Mouse (Mus musculus): ENCODE data around the gene Scamp4.
"Not testable (repeated sequence)": the region's sequence is repeated elsewhere in the genome, so short reads cannot be mapped to it uniquely, and the experiment has no call there.

Scamp4 gene

DNA sequence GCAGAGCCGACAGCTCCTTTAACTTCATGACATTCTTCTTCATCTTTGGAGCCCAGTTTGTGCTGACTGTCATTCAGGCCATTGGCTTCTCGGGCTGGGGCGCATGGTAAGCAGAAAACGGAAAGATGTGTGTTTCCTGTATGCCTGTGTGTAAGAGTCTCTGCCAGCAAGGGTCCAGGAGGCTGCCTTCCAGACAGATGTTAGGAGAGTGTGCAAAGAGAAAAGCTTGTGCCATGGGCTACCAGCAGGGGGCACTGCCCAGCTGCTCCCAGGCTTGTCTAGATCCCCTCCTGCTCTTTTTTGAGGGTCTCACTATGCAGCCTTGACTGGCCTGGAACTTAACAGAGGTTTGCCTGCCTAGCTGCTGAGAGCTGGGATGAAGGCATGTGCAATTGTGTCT, 8.4 kb downstream of the Scamp4 start:
- DNase-seq, result peak; percentile 68

DNA sequence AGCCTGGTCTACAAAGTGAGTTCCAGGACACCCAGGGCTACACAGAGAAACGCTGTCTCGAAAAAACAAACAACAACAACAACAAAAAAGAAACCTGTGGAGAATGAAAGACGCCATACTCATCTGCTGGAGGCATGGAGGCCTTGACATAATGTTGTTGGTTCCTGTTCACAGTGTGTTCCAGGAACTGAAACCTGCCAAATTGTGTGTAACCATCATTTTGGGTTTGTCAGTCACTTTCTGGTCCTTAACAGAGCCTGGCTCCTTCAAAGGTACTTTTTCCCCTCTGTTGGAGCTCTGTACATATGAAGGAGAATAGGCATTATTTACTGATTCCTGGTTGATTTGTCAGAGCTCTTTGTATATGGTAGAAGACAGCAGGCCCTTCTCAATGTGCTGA, 9.2 kb downstream of the Scamp4 start:
- DNase-seq, result no peak

GRCm38 (mm10) chr10:80613821-80614220, 11.1 kb downstream of the Scamp4 start:
- no peak for DNase-seq

- DNase-seq, result no peak
Observed at GRCm38 (mm10) chr10:80614351-80614750, 11.7 kb downstream of the Scamp4 start.

- DNase-seq, result no peak
Observed at GRCm38 (mm10) chr10:80618181-80618580, 15.5 kb downstream of the Scamp4 start.

DNA sequence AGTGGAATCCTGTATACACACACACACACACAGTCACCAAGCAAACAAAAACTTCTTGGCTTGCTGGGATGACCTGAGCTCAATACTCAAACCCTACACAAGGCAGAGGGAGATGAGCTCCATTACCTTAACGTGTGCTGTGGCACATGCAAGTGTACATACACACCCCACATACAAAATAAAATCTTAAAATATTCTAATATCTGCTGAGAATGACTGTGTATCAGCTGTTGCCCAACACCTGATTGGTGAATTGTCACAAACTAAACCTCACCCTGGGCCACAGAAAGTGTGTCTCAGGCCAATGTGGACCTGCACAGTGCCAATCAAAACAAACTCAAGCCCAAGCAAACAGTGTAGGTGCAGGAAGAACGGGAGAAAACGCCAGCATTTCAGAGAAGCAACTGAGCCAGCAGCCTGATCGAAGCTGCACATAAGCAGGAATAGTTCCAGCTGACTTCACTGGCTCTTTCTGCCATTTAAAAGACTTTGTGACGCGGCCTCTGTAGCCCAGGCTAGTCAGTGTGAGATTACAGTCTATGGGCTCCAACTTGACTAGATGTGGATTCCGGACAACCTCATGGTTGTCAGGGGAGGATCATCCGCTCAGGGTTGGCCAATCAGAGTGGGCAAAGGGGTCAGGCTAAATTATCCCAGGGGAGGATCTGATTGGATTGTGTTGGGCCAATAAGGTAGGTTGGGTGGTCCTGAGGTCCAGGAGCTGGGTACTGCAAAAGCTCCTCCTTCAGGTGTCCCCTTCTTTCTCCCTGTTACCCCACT, 17.0 kb downstream of the Scamp4 start:
- no peak for DNase-seq

GRCm38 (mm10) chr10:80620365-80620764, 17.7 kb downstream of the Scamp4 start:
- peak; percentile 65 for DNase-seq

DNA sequence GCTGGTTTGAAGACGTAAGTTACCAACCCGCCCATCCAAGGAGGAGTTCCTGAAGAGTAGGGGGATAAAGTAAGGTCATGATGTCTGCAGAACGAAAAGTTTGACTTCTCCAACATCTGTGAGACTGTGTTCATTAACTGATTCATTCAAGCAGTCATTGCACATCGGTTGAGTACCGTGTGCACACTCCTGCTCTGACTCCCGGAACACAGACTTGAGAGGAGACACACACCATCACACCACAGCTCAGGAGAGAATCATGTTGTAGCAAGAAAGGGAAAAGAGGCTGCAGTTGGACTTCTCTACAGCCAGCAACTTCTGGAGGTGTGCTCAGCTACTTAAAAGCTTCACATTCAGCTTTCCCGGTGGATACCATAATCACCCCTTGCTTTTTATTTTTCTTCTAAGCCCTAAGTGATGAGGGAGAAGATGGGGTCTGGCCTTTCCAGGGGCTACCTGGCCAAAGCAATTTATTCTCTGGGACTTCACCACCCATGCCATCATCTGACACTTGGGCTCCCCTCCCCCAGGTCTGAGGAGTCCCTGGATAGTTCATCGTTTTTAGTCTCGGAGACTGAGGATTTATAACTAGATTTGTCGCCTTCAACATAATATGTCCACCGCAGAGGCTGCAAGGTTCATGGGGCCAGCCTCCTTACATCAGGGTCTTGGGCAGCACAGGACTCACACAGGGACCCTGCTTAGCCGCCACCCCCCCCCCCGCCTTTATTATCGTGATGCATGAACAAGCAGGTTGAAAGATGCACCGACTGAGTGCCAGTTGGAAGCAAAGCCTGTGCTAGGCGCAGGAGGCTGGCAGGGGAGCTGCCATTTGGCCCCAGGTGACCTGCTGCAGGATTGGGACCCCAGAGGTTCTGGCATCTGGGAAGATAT, 18.4 kb downstream of the Scamp4 start:
- DNase-seq, result peak; percentile 83

- DNase-seq, result no peak
Observed at GRCm38 (mm10) chr10:80621690-80621939, 18.9 kb downstream of the Scamp4 start.

- DNase-seq, result peak; percentile 100
Observed at GRCm38 (mm10) chr10:80621940-80622660, 19.4 kb downstream of the Scamp4 start.

- DNase-seq, result peak; percentile 89
Observed at GRCm38 (mm10) chr10:80622661-80623456, 20.2 kb downstream of the Scamp4 start, which contains the start of gene Csnk1g2. TSS of gene Csnk1g2 (plus strand) at chr10:80622838.

- DNase-seq, result peak; percentile 84
Observed at GRCm38 (mm10) chr10:80623457-80624191, 21.0 kb downstream of the Scamp4 start.

DNA sequence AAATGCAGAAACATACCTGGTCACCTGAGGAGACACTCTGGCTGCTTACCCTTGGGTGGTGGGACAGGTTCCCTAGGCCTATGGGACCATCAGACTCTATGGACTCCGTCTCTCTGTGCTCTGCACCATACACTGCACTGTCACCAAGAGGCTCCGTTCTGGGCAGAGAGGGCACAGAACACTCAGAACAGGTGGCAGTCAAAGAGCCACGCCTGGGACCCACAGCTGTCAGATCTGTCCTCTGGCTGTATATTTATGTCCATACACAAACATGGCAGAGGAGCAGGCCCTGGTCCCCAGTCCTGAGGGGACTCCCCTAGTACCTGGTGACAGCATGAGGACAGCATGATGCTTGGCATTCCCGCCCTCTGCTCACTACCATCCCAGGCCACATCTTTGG, 23.1 kb downstream of the Scamp4 start:
- no peak for DNase-seq

- DNase-seq, result no peak
Observed at GRCm38 (mm10) chr10:80627685-80628084, 25.0 kb downstream of the Scamp4 start.

DNA sequence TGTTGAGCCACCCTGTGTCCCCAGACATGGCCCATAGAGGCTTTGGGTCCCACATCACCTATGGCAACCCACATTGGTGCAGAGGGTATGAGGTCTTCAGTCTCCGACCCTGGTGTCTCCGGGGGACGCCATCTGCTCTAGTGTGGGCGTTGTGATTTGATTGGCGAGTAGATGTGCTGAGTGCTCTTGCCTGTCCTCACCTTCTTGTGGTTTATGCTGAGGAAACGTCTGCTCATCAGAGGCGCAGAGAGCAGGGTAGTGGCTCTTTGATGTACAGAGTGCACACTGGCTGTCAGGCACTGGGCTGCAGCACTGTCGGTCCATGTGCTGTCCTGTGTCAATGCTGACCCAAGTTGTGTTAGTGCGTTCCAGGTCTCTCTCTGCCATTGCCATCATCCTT, 26.3 kb downstream of the Scamp4 start:
- DNase-seq, result no peak

DNA sequence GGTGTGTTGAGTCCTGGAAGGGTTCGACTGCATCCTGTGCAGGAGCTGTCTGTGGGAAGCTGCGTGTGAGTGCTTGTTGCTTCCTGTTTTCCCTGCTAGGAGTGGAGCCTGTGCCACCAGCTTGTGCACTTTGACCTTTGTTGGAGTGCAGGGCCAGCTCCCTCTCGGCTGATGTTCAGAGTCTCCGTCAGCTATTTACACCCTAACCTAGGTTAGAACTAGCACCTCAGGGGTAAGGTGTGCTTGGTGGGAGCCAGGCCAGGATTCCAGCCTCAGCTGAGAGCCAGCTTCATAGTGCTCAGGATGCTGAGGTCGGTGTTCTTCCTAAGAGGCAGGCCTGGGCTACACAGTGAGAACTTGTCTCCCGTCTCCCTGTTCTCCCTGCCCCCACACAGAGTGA, 32.7 kb downstream of the Scamp4 start:
- DNase-seq, result no peak

DNA sequence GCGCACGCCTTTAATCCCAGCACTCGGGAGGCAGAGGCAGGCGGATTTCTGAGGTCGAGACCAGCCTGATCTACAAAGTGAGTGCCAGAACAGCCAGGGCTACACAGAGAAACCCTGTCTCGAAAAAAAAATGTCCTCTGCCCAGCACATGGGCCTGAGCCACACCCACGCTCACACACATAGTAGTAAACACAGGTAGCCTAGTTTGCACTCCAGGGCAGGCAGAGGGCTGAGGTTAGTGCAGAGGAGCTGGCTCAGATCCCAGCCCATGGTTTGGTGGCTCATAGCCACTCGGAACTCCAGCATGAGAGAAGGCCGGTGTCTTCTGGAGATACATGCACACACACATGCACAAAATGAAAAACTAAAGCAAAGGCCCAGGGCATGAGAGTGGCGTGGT, 44.3 kb downstream of the Scamp4 start:
- no peak for DNase-seq

DNA sequence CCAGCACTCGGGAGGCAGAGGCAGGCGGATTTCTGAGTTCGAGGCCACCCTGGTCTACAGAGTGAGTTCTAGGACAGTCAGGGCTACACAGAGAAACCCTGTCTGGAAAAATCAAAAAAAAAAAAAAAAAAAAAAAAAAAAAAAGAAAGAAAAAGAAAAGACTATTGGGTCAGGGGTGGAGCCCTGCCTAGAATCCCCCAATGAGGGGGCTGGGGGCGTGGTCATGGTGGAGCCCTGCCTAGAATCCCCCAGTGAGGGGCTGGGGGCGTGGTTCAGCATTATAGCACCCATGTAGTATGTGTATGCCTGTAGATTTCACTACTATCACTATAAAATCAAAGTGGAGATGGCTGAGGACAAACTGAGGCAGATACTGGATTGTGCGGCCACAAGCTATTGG, 47.2 kb downstream of the Scamp4 start:
- DNase-seq, result not testable (repeated sequence)

DNA sequence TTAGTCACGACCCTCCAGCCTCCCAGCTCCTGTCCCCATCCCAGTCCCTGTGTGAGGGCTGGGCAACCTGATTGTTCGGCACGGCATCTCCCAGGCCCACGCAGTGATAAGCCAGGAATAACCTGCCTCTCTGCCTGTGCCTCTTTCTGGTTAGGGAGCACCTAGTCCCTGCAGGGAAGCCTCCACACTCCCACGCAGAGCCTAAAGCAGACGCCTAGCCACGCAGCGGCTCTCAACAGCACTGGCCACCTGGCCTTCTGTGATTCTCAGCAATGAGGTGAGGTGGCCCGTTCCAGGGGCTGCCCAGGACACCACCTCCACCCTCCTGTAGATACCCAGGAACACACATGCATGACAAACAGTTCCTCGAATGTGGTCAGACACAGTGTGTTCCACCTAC, 47.7 kb downstream of the Scamp4 start:
- no peak for DNase-seq

DNA sequence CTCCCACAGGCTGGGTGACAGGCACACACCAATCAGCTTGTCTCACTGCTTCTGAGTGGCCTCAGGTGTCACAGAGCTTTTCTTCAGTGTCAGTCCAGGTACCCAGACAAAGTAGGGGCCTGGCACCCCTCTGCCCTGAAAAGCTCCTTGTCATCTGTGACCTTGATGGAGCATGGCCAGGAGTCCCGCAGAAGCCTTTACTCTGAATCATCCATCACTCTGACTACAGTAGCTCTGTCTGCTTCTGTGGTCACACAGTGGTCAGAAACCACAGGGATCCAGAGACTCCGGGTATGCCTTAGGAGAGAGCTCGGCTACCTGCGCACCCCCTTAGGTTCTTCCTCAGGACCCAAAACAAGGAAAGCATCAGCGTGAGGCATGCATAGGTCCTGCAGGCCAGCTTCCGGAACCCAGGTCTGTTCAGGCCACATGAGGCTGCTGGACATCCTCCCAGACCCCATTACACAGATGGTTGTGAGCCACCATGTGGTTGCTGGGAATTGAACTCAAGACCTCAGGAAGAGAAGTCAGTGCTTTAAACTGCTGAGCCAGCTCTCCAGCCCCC, 50.6 kb downstream of the Scamp4 start:
- no peak for DNase-seq

DNA sequence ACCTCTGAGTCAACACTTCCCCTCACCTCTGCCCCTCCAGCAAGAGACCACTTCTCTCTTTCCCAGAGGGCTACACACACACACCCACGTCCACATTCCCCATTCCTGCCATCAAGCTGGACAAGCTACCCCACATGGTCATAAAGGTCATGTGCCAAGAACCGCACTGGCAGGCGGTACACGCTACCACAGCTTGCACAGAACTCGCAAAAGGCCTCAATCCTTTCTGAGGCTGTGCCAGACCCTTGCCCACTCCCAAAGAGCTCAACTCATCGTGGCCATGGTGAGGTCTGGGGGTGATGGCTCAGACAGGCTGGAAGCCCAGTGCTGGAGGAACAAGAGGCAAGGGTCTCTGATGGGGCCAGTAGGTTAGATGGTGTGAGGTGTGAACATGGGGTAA, 52.2 kb downstream of the Scamp4 start:
- DNase-seq, result peak; percentile 71

All from cerebellum, adult 9-11 months (tissue).